Mouse (Mus musculus) frontal cortex, adult 2 months (tissue): ENCODE data around the gene Sept9. TPM values are rescaled to one million over a fixed set of nuclear protein-coding genes. Genes with fewer than 3 reads are reported as not detected.

Experiments
- polyA plus RNA-seq: library from polyadenylated mRNA; depleted of rRNA; stranded (reverse); fragments of >200 nt; gene quantifications from 2 replicates; pipeline ENCODE4 v1.2.3, GENCODE M21; 2012; rRNA removed

Sept9 gene
- polyA plus RNA-seq, 1 experiment = 33.4 TPM

Other genes starting within 250 kb of the Sept9 start
- 214 and 229 TPM in 2 replicates for gene Sec14l1, start 84.5 kb upstream of the Sept9 start, polyA plus RNA-seq